Mouse (Mus musculus): Measurements from ENCODE around the gene Erf. TPM values are rescaled to one million over a fixed set of nuclear protein-coding genes. Genes with fewer than 3 reads are reported as not detected.
A peak's percentile ranks its signal among the peaks of the same experiment; 100 is the strongest.

Gene Erf
- polyA plus RNA-seq, 1 experiment from 2014 or later = 14.6 TPM

DNA sequence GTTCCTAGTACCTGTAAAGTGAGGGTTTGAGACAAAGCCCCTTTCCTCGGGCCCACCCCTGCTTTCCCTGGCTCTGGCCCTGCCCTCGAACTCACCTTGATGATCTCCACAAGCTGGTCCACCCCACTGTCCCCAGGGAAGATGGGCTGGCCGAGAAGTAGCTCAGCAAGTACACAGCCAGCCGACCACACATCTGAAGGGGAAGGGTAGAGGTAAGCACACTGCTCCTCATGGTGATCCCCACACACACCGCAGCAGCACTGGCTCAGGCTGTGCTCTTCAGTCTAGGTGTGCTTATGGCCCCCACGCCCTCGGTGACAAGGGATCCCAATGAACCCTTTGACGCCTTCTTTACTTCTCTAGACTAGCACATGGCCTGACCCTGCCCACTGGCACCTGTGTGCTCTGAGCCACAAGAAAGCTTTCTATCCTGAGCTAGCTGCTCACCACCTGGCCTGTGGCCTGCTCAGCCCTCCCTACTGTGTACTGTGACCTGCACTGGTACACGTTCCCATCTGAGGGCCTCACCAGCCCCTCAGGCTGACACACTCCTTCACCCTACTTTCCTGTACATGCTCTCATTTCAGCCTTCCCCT, 19.8 kb downstream of the Erf start:
- ATAC-seq (replicated peaks; ENCODE audit: low FRiP score) (no peak), DNase-seq (ENCODE audit: low spot score) (no peak)

GRCm38 (mm10) chr7:25227523-25228300, 22.8 kb downstream of the Erf start:
- WGBS = 88% methylated on average over 1 of the region's 1 CpGs
- Histone ChIP-seq H3K27me3 (ENCODE audit: control insufficient read depth, insufficient read depth, low read length) (no peaks in the 10 kb centered on the region), H3K9me3 (ENCODE audit: control insufficient read depth, low read length) (no peaks in the 10 kb centered on the region), H3K36me3 (ENCODE audit: control insufficient read depth, insufficient read depth, low read length) (peaks cover 28% of the 10 kb centered on the region), H3K4me2 (ENCODE audit: low read depth, low read length, severe bottlenecking) (no peak overlapping the region), H3K9ac (ENCODE audit: low read length) (no peak overlapping the region), H3K4me3 (ENCODE audit: low read depth, low read length) (no peak overlapping the region), H3K27ac (ENCODE audit: low read depth, low read length) (no peak overlapping the region), H3K4me1 (replicated peaks; ENCODE audit: control insufficient read depth, insufficient read depth, low read length) (no peaks in the 10 kb centered on the region)
- DNase-seq (ENCODE audit: low spot score) (no peak), ATAC-seq (replicated peaks; ENCODE audit: low FRiP score) (no peak)

More for the DNA sequence above, 19.8 kb downstream of the Erf start:
- H3K27ac ChIP-seq (ENCODE audit: low read depth, low read length) = no peak overlapping the region
- no peak overlapping the region for H3K9ac ChIP-seq (ENCODE audit: low read length)
- H3K27me3 ChIP-seq (ENCODE audit: control insufficient read depth, insufficient read depth, low read length) = no peaks in the 10 kb centered on the region
- peaks cover under 1% of the 10 kb centered on the region; the same call in 1 of the 2 replicates for H3K4me1 ChIP-seq (replicated peaks; ENCODE audit: control insufficient read depth, insufficient read depth, low read length)
- H3K9me3 ChIP-seq (ENCODE audit: control insufficient read depth, low read length) = no peaks in the 10 kb centered on the region
- peaks cover 21% of the 10 kb centered on the region for H3K36me3 ChIP-seq (ENCODE audit: control insufficient read depth, insufficient read depth, low read length)
- WGBS = 85% methylated on average over 9 of the region's 9 CpGs
- H3K4me3 ChIP-seq (ENCODE audit: low read depth, low read length) = no peak overlapping the region
- no peak overlapping the region for H3K4me2 ChIP-seq (ENCODE audit: low read depth, low read length, severe bottlenecking)

DNA sequence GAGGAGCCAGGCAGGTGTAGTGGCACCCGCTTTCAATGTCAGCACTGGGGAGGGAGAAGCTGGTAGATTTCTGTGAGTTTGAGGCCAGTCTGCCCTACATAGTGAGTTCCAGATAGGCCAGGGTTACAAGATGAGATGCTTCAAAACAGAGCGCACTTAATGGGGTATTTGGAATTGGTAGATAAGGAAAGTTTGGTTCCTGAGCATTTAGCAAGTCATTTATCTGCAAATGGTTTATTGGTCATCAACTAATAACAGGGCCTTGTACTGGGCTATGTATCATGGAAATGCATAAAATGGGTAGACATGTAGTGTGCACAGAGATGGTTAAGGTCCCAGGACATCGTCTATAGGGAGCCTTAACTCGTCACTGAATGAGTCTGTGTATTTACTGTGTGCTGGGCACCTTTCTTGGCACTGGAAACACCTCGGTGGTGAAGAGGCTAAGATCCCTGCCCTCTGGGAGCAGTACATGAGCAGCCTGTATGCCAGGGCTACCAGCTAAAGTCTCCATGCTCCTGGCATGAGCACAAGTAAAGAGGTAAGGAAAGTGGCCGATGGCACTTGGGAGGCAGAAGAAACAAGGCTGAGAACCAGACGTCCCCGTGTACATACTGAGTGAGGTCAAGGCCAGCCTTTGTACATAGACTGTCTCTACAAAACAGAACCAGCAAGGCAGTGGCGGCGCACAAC, 28.1 kb downstream of the Erf start:
- H3K27ac ChIP-seq (ENCODE audit: low read depth, low read length) = no peak overlapping the region
- H3K9ac ChIP-seq (ENCODE audit: low read length) = peak overlapping the region; percentile 67
- peaks cover 16% of the 10 kb centered on the region for H3K4me1 ChIP-seq (replicated peaks; ENCODE audit: control insufficient read depth, insufficient read depth, low read length)
- H3K4me3 ChIP-seq (ENCODE audit: low read depth, low read length) = peak overlapping the region; percentile 55
- ATAC-seq (replicated peaks; ENCODE audit: low FRiP score) = no peak
- 83% methylated on average over 10 of the region's 10 CpGs for WGBS
- H3K36me3 ChIP-seq (ENCODE audit: control insufficient read depth, insufficient read depth, low read length) = peaks cover 7% of the 10 kb centered on the region; the same call in 1 of the 2 replicates
- DNase-seq (ENCODE audit: low spot score) = no peak
- H3K9me3 ChIP-seq (ENCODE audit: control insufficient read depth, low read length) = no peaks in the 10 kb centered on the region
- H3K4me2 ChIP-seq (ENCODE audit: low read depth, low read length, severe bottlenecking) = peak overlapping the region; percentile 92
- no peaks in the 10 kb centered on the region for H3K27me3 ChIP-seq (ENCODE audit: control insufficient read depth, insufficient read depth, low read length)

DNA sequence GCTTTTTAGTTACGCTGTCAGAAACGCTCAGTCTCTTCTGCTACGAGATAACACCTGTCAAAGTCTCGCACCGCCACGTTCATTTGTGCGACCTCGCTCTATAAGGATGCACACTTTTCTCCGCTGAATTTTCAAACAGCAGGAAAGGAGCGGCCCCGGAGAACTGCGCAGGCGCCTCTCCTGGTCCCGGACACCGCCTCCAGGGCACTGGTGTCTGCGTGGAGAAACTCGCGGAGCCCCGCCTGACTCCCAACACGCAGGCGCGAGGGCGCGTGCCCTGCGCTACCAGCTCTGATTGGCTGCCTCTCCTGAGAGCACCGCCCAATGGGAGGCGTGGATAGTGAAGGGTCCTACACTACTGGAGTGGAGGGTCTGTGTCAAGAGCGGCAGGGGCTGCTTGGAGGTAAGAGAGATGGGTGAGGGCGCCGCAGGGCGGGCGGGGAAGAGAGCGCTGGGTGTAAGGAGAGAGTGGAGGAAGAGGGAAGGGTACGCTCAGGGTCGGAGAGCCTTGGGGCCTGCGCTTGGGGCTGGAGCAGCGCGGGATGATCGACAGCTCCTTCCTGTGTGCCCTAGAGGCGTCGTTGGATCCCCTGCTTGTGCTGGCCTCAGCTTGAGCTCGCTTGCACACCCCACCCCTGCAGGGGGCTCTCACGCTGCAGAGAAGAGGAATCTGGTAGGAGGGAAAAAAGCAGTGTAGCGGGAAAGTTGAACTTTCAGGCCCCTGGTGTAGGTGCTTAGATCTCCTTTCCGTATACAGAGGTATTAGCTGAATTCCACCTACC, 29.3 kb downstream of the Erf start, which contains the start of gene Zfp526:
TSS of gene Zfp526 (plus strand) at position 324 of the 782 bp plus-strand sequence.
- under 1% methylated on average over 45 of the region's 45 CpGs for WGBS
- H3K4me3 ChIP-seq (ENCODE audit: low read depth, low read length) = peak within 1 kb of the TSS; percentile 55
- H3K36me3 ChIP-seq (ENCODE audit: control insufficient read depth, insufficient read depth, low read length) = peaks cover 7% of the 10 kb centered on the region; the same call in 1 of the 2 replicates
- peak within 1 kb of the TSS; percentile 67 for H3K9ac ChIP-seq (ENCODE audit: low read length)
- peaks cover 17% of the 10 kb centered on the region for H3K4me1 ChIP-seq (replicated peaks; ENCODE audit: control insufficient read depth, insufficient read depth, low read length)
- peak within 1 kb of the TSS; percentile 92 for H3K4me2 ChIP-seq (ENCODE audit: low read depth, low read length, severe bottlenecking)
- no peaks in the 10 kb centered on the region for H3K9me3 ChIP-seq (ENCODE audit: control insufficient read depth, low read length)
- DNase-seq (ENCODE audit: low spot score) (peak; percentile 98), ATAC-seq (replicated peaks; ENCODE audit: low FRiP score) (peak; percentile 94)
- H3K27me3 ChIP-seq (ENCODE audit: control insufficient read depth, insufficient read depth, low read length) = no peaks in the 10 kb centered on the region
- peak within 1 kb of the TSS; percentile 62 for H3K27ac ChIP-seq (ENCODE audit: low read depth, low read length)

- no peaks in the 10 kb centered on the region for H3K27me3 ChIP-seq (ENCODE audit: control insufficient read depth, insufficient read depth, low read length)
- peak within 1 kb of the TSS; percentile 62 for H3K27ac ChIP-seq (ENCODE audit: low read depth, low read length)
- H3K4me3 ChIP-seq (ENCODE audit: low read depth, low read length) = peak within 1 kb of the TSS; percentile 55
- peak within 1 kb of the TSS; percentile 72 for H3K9ac ChIP-seq (ENCODE audit: low read length)
- 7% methylated on average over 20 of the region's 20 CpGs for WGBS
- H3K4me2 ChIP-seq (ENCODE audit: low read depth, low read length, severe bottlenecking) = peak within 1 kb of the TSS; percentile 92
- DNase-seq (ENCODE audit: low spot score) (no peak), ATAC-seq (replicated peaks; ENCODE audit: low FRiP score) (no peak)
- peaks cover 17% of the 10 kb centered on the region for H3K4me1 ChIP-seq (replicated peaks; ENCODE audit: control insufficient read depth, insufficient read depth, low read length)
- H3K36me3 ChIP-seq (ENCODE audit: control insufficient read depth, insufficient read depth, low read length) = peaks cover 4% of the 10 kb centered on the region; the same call in 1 of the 2 replicates
- H3K9me3 ChIP-seq (ENCODE audit: control insufficient read depth, low read length) = no peaks in the 10 kb centered on the region
Observed at GRCm38 (mm10) chr7:25220457-25221101, 30.0 kb downstream of the Erf start, which contains the start of gene Dedd2. Gene Dedd2 (minus strand): TSS chr7:25220615.

- 5% methylated on average over 31 of the region's 31 CpGs for WGBS
- H3K4me2 ChIP-seq (ENCODE audit: low read depth, low read length, severe bottlenecking) = peak overlapping the region; percentile 92
- peak overlapping the region; percentile 55 for H3K4me3 ChIP-seq (ENCODE audit: low read depth, low read length)
- H3K27ac ChIP-seq (ENCODE audit: low read depth, low read length) = peak overlapping the region; percentile 41; the same call in 1 of the 2 replicates
- peak overlapping the region; percentile 72 for H3K9ac ChIP-seq (ENCODE audit: low read length)
- peak; percentile 73 for ATAC-seq (replicated peaks; ENCODE audit: low FRiP score)
- no peaks in the 10 kb centered on the region for H3K27me3 ChIP-seq (ENCODE audit: control insufficient read depth, insufficient read depth, low read length)
- H3K4me1 ChIP-seq (replicated peaks; ENCODE audit: control insufficient read depth, insufficient read depth, low read length) = peaks cover 17% of the 10 kb centered on the region
- no peaks in the 10 kb centered on the region for H3K9me3 ChIP-seq (ENCODE audit: control insufficient read depth, low read length)
- H3K36me3 ChIP-seq (ENCODE audit: control insufficient read depth, insufficient read depth, low read length) = no peaks in the 10 kb centered on the region; the same call in 1 of the 2 replicates
- DNase-seq (ENCODE audit: low spot score) = peak; percentile 96
Observed at GRCm38 (mm10) chr7:25219756-25220456, 30.7 kb downstream of the Erf start.

DNA sequence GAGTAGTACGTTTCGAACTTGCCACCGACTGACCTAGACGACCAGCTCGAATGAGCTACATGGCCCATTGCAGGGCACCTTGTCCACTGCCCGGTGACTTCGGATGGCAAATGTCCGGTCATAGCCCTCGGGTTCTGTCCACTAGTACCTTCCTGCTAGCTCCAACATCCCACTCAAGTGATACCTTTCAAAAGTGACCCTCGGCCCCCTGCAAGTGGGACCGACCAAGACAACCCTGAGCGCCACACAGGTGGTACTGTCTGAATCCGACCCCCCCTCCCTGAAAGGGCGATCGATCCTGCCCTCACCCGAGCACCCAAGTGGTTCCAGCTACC, 31.2 kb downstream of the Erf start:
- Histone ChIP-seq H3K36me3 (ENCODE audit: control insufficient read depth, insufficient read depth, low read length) (no peaks in the 10 kb centered on the region; the same call in 1 of the 2 replicates), H3K4me3 (ENCODE audit: low read depth, low read length) (peak overlapping the region; percentile 55), H3K4me2 (ENCODE audit: low read depth, low read length, severe bottlenecking) (peak overlapping the region; percentile 92), H3K27ac (ENCODE audit: low read depth, low read length) (peak overlapping the region; percentile 19; the same call in 1 of the 2 replicates), H3K9ac (ENCODE audit: low read length) (peak overlapping the region; percentile 72), H3K27me3 (ENCODE audit: control insufficient read depth, insufficient read depth, low read length) (no peaks in the 10 kb centered on the region), H3K4me1 (replicated peaks; ENCODE audit: control insufficient read depth, insufficient read depth, low read length) (peaks cover 17% of the 10 kb centered on the region), H3K9me3 (ENCODE audit: control insufficient read depth, low read length) (no peaks in the 10 kb centered on the region)
- ATAC-seq (replicated peaks; ENCODE audit: low FRiP score) = peak; percentile 31; the same call in 1 of the 2 replicates
- no peak for DNase-seq (ENCODE audit: low spot score)
- 1% methylated on average over 16 of the region's 16 CpGs for WGBS

All from forebrain, embryonic 11.5 days (tissue).